Mouse (Mus musculus) limb, embryonic 10.5 days (tissue): ENCODE results near the gene Zfpm1. TPM values are rescaled to one million over a fixed set of nuclear protein-coding genes. Genes with fewer than 3 reads are reported as not detected.

ENCODE experiments used
- DNase-seq: peaks from one replicate; pipeline ENCODE4 v3.0.0-alpha.2; 2017; ENCODE audit warnings: low spot score
- H3K27ac ChIP-seq: fragments of 300-500 bp; sonication (generic); 2 replicates; pipeline ENCODE4 v1.5.1; 2016; ENCODE audit warnings: mild to moderate bottlenecking
- H3K27me3 ChIP-seq: fragments of 300-500 bp; sonication (generic); 2 replicates; pipeline ENCODE4 v1.6.1; 2016; ENCODE audit warnings: low read depth, mild to moderate bottlenecking; ENCODE audit not compliant: poor library complexity, severe bottlenecking
- H3K36me3 ChIP-seq: fragments of 300-500 bp; sonication (generic); 2 replicates; pipeline ENCODE4 v1.6.1; 2016; ENCODE audit warnings: mild to moderate bottlenecking, moderate library complexity
- H3K4me1 ChIP-seq: fragments of 300-500 bp; sonication (generic); 2 replicates; pipeline ENCODE4 v1.6.1; 2016
- H3K4me3 ChIP-seq: fragments of 300-500 bp; sonication (generic); 2 replicates; pipeline ENCODE4 v1.5.1; 2016; ENCODE audit warnings: mild to moderate bottlenecking, moderate library complexity
- H3K9me3 ChIP-seq: fragments of 300-500 bp; sonication (generic); replicated peaks from 2 replicates; pipeline ENCODE4 v1.6.1; 2016; ENCODE audit warnings: mild to moderate bottlenecking
- WGBS: fragments of 180-500 bp; shearing (Covaris S2); methylation state at CpG from one replicate; pipeline ENCODE4 v1.1.7; 2016; 5-methylcytosine and 5-hydroxymethylcytosine counted together
- polyA plus RNA-seq: library from polyadenylated mRNA; unstranded; fragments of >200 nt; fragmentation: Nextera tagmentation; extraction: Ambion mirVana; gene quantifications from 2 replicates; pipeline ENCODE4 v1.2.1, GENCODE M21; 2016

The Zfpm1 gene
- polyA plus RNA-seq, 1 experiment from 2014 or later: 1.3 TPM

DNA sequence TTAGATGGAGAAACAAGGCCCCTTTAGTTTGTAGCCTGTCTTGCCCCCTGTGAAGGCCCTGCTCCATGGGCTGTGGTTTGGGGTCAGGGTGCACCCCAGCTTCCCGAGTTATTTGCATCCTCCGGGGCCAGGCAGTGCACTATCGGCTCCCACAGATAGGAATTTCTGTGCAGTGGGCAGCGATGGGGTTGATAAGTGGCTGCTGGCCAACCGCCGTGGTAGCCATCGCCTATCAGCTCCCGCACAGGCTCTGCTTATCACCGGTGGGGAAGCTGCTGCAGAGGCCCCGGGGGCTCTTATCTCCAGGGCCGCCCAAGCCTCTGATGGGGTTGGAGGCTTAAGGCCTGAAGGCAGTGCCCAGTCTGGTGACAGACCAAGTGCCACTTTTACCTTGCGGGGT lies 27.3 kb downstream of the Zfpm1 start:
- Histone ChIP-seq H3K4me3 (no peak overlapping the region), H3K9me3 (no peaks in the 10 kb centered on the region), H3K4me1 (peaks cover 28% of the 10 kb centered on the region), H3K27ac (0 out of 2 replicates have a peak overlapping the region, but pooled peaks have one; percentile 22), H3K27me3 (no peaks in the 10 kb centered on the region), H3K36me3 (peaks cover 2% of the 10 kb centered on the region; the same call in 1 of the 2 replicates)
- whole genome bisulfite sequencing: 85% methylated on average over 12 of the region's 12 CpGs
- DNase-seq: no peak

DNA sequence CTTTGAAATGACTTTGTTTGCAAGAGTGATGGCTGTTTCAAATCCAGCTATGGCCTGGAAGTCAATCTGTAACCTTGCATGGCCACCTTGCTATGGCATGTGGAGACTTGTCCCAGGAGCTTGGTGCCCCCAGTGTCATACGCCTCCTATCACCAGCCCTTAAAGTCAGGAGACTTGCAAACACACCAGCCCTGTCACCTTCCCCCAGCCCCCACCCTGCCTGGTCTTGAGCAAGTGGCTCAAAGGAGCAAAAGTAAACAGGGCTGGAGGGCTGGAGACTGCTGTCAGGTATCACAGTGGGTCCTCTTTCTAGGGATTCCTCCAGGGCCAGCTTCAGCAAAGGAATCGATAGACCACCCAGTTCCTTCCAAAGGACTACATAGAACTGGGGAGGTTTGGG lies 29.2 kb downstream of the Zfpm1 start:
- Histone ChIP-seq H3K9me3 (no peaks in the 10 kb centered on the region), H3K36me3 (peaks cover 2% of the 10 kb centered on the region; the same call in 1 of the 2 replicates), H3K4me1 (peaks cover 39% of the 10 kb centered on the region), H3K27me3 (no peaks in the 10 kb centered on the region), H3K27ac (no peak overlapping the region), H3K4me3 (no peak overlapping the region)
- no peak for DNase-seq
- 85% methylated on average over 2 of the region's 2 CpGs for WGBS

- no peak for DNase-seq
Observed at GRCm38 (mm10) chr8:122312553-122312952, 30.6 kb downstream of the Zfpm1 start.

GRCm38 (mm10) chr8:122313310-122313709 lies 31.4 kb downstream of the Zfpm1 start:
- no peak for DNase-seq
- Histone ChIP-seq H3K4me3 (no peak overlapping the region), H3K9me3 (no peaks in the 10 kb centered on the region), H3K27me3 (no peaks in the 10 kb centered on the region), H3K27ac (peak overlapping the region; percentile 38; the same call in 1 of the 2 replicates), H3K36me3 (no peaks in the 10 kb centered on the region), H3K4me1 (peaks cover 56% of the 10 kb centered on the region)
- 63% methylated on average over 12 of the region's 12 CpGs for WGBS

More at GRCm38 (mm10) chr8:122312553-122312952, 30.6 kb downstream of the Zfpm1 start:
- no peak overlapping the region for H3K4me3 ChIP-seq
- H3K27me3 ChIP-seq: no peaks in the 10 kb centered on the region
- WGBS: 74% methylated on average over 2 of the region's 2 CpGs
- no peaks in the 10 kb centered on the region for H3K9me3 ChIP-seq
- peaks cover 2% of the 10 kb centered on the region; the same call in 1 of the 2 replicates for H3K36me3 ChIP-seq
- H3K27ac ChIP-seq: 0 out of 2 replicates have a peak overlapping the region, but pooled peaks have one; percentile 43
- H3K4me1 ChIP-seq: peaks cover 52% of the 10 kb centered on the region

DNA sequence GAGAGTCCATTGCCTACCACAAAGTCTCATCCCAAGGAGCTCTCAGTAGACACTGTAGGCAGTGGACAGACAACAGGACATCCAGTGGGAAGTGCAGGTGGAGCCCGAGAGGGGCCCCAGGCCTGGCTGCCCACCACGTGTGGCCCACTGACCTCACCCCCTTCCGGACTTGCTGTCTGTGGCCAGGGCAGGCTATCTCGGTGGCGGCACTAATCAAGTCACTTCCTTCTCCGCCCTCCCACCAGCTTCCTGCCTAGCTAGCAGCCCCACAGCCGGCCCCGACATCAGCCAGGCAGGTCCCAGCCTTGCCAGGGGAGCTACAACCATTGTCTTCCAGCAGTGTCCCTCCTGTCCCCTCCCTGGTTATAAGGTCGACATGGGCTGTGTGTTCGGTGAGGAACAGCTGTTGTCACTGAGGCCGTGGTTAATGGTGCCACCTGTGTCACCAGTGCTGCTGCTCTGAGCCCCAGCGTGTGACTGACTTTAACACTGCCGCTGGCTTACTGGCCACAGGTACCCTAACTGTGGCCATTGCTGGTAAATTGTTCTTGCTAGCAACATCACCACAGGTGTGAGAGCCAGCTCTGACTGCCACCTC lies 33.1 kb downstream of the Zfpm1 start:
- Histone ChIP-seq H3K27ac (peak overlapping the region; percentile 40), H3K4me1 (peaks cover 70% of the 10 kb centered on the region), H3K9me3 (no peaks in the 10 kb centered on the region), H3K36me3 (no peaks in the 10 kb centered on the region), H3K27me3 (no peaks in the 10 kb centered on the region), H3K4me3 (no peak overlapping the region)
- 58% methylated on average over 13 of the region's 13 CpGs for WGBS
- DNase-seq: no peak

DNA sequence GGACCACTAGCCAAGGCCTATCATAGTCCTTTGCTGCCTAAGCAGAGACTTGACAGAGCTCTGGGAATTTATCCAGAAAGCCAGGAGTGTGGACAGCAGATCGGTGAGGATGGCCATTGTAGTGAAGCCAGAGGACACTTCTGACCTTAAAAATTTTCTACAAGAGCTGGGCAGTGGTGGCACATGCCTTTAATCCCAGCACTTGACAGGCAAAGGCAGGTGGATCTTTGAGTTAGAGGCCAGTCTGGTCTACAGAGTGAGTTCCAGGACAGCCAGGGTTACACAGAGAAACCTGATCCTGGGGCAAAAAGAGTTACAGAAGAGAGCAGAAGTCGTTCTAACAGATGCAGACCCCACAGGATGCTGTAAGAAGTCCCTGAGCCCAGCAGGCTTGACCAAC lies 34.5 kb downstream of the Zfpm1 start:
- H3K27ac ChIP-seq: 0 out of 2 replicates have a peak overlapping the region, but pooled peaks have one; percentile 26
- no peaks in the 10 kb centered on the region for H3K9me3 ChIP-seq
- no peak overlapping the region for H3K4me3 ChIP-seq
- 54% methylated on average over 2 of the region's 2 CpGs for WGBS
- no peaks in the 10 kb centered on the region for H3K36me3 ChIP-seq
- peaks cover 70% of the 10 kb centered on the region for H3K4me1 ChIP-seq
- no peaks in the 10 kb centered on the region for H3K27me3 ChIP-seq
- DNase-seq: no peak

DNA sequence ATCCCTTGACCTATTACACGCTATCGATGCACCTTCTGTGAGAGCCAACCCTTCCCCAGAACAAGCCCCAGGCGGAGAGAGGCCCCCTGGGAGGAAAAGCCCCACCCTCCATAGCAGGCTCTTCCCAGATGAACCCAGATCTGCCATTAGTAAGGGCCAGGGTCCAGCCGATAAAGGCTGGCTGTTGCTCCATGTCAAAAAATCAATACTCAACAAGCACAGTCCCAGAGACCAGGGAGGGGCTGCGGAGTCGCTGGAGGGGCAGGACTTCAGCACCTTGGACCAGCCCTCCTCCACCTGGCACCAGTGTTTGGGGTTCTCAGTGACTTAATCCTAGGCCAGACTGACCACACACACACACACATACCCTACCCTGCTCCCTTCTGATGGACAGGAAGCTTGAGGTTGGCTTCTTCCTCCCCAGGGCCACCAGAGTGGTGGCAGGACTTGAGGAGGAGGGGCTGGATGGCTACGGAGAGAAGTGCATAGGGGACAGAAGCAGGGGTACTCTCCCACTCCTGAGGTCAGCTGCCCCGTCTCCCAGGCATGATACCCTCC lies 36.1 kb downstream of the Zfpm1 start:
- WGBS: 67% methylated on average over 8 of the region's 8 CpGs
- DNase-seq: no peak
- Histone ChIP-seq H3K27ac (peak overlapping the region; percentile 43; the same call in 1 of the 2 replicates), H3K27me3 (0 out of 2 replicates have a peak, but pooled peaks cover 4% of the 10 kb centered on the region), H3K36me3 (no peaks in the 10 kb centered on the region), H3K9me3 (no peaks in the 10 kb centered on the region), H3K4me3 (no peak overlapping the region), H3K4me1 (peaks cover 76% of the 10 kb centered on the region)

GRCm38 (mm10) chr8:122319045-122319707 lies 37.2 kb downstream of the Zfpm1 start:
- Histone ChIP-seq H3K27me3 (0 out of 2 replicates have a peak, but pooled peaks cover 4% of the 10 kb centered on the region), H3K4me1 (peaks cover 74% of the 10 kb centered on the region), H3K4me3 (no peak overlapping the region), H3K36me3 (no peaks in the 10 kb centered on the region), H3K27ac (peak overlapping the region; percentile 28; the same call in 1 of the 2 replicates), H3K9me3 (no peaks in the 10 kb centered on the region)
- no peak for DNase-seq
- 79% methylated on average over 11 of the region's 11 CpGs for WGBS

DNA sequence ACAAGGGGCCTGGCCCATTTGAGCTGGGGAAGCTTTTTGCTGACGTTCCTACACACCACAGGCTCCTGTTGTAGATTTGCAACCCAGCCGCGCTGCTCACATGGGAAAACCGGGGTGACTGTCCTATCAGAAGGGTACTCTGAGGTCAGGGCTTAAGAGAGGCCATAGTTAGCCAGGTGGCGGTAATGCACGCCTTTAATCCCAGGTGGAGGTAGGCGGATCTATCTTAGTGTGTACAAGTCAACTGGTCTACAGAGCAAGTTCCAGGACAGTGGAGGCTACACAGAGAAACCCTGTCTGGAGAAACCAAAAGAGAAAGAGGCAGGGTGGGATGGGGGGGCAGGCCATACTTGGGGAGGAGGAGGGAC lies 37.8 kb downstream of the Zfpm1 start:
- Histone ChIP-seq H3K9me3 (no peaks in the 10 kb centered on the region), H3K4me1 (peaks cover 74% of the 10 kb centered on the region), H3K27me3 (0 out of 2 replicates have a peak, but pooled peaks cover 4% of the 10 kb centered on the region), H3K4me3 (no peak overlapping the region), H3K27ac (peak overlapping the region; percentile 28; the same call in 1 of the 2 replicates), H3K36me3 (no peaks in the 10 kb centered on the region)
- 79% methylated on average over 7 of the region's 7 CpGs for WGBS
- no peak for DNase-seq

GRCm38 (mm10) chr8:122320541-122320940 lies 38.6 kb downstream of the Zfpm1 start:
- Histone ChIP-seq H3K4me1 (peaks cover 70% of the 10 kb centered on the region), H3K27me3 (peaks cover 13% of the 10 kb centered on the region), H3K4me3 (no peak overlapping the region), H3K9me3 (no peaks in the 10 kb centered on the region), H3K36me3 (no peaks in the 10 kb centered on the region), H3K27ac (peak overlapping the region; percentile 54; the same call in 1 of the 2 replicates)
- 32% methylated on average over 3 of the region's 3 CpGs for WGBS
- no peak for DNase-seq

GRCm38 (mm10) chr8:122321455-122321921 lies 39.5 kb downstream of the Zfpm1 start:
- WGBS: 75% methylated on average over 10 of the region's 10 CpGs
- DNase-seq: no peak
- Histone ChIP-seq H3K36me3 (no peaks in the 10 kb centered on the region), H3K4me1 (peaks cover 70% of the 10 kb centered on the region), H3K27ac (peak overlapping the region; percentile 54), H3K4me3 (no peak overlapping the region), H3K27me3 (peaks cover 15% of the 10 kb centered on the region), H3K9me3 (no peaks in the 10 kb centered on the region)

DNA sequence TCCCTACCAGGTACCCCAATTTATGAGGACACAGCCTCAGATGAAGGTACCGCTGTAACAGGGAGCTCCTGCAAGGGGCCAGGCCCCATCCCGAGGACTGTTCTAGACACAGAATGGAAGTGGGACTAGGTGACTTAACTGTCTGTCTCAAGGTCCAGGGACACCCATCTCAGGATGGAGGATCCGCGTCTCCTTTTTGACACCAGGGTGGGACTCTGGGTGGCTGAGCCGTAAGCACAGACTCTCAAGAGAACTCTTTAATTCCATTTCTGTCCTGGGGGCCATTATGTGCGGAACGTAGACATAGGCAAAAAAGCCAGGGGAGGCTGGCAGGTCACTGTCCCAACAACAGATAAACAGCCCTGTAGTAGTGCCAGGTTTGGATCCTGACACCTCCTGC lies 40.2 kb downstream of the Zfpm1 start:
- no peak for DNase-seq

GRCm38 (mm10) chr8:122322792-122323191 lies 40.9 kb downstream of the Zfpm1 start:
- no peak for DNase-seq
- no peaks in the 10 kb centered on the region for H3K36me3 ChIP-seq
- WGBS: 26% methylated on average over 11 of the region's 11 CpGs
- H3K4me3 ChIP-seq: no peak overlapping the region; the same call in 1 of the 2 replicates
- peaks cover 59% of the 10 kb centered on the region for H3K4me1 ChIP-seq
- H3K27me3 ChIP-seq: peaks cover 18% of the 10 kb centered on the region
- no peaks in the 10 kb centered on the region for H3K9me3 ChIP-seq
- peak overlapping the region; percentile 50 for H3K27ac ChIP-seq

More for the DNA sequence above, 40.2 kb downstream of the Zfpm1 start:
- peaks cover 65% of the 10 kb centered on the region for H3K4me1 ChIP-seq
- peak overlapping the region; percentile 50; the same call in 1 of the 2 replicates for H3K27ac ChIP-seq
- WGBS: 84% methylated on average over 7 of the region's 7 CpGs
- H3K27me3 ChIP-seq: peaks cover 18% of the 10 kb centered on the region
- H3K36me3 ChIP-seq: no peaks in the 10 kb centered on the region
- no peak overlapping the region for H3K4me3 ChIP-seq
- H3K9me3 ChIP-seq: no peaks in the 10 kb centered on the region
